Mouse (Mus musculus) hindbrain, embryonic 12.5 days (tissue): ENCODE data around the gene Otud7a. TPM values are rescaled to one million over a fixed set of nuclear protein-coding genes. Genes with fewer than 3 reads are reported as not detected.

Experiments used
- ATAC-seq: fragments of 200-750 bp; cut with Nextera tagmentation; 2 replicates; pipeline ENCODE4 v1.8.0; 2017; ENCODE audit warnings: moderate TSS enrichment; ENCODE audit not compliant: low FRiP score
- H3K27ac ChIP-seq: fragments of 300-500 bp; sonication (generic); 2 replicates; pipeline ENCODE4 v1.5.1; 2016; ENCODE audit warnings: mild to moderate bottlenecking
- H3K27me3 ChIP-seq: fragments of 300-500 bp; sonication (generic); 2 replicates; pipeline ENCODE4 v1.6.1; 2016; ENCODE audit warnings: mild to moderate bottlenecking
- H3K36me3 ChIP-seq: fragments of 300-500 bp; sonication (generic); 2 replicates; pipeline ENCODE4 v1.6.1; 2016; ENCODE audit warnings: mild to moderate bottlenecking
- H3K4me1 ChIP-seq: fragments of 300-500 bp; sonication (generic); 2 replicates; pipeline ENCODE4 v1.6.1; 2016
- H3K4me2 ChIP-seq: fragments of 300-500 bp; sonication (generic); replicated peaks from 2 replicates; pipeline ENCODE4 v1.6.1; 2016; ENCODE audit warnings: mild to moderate bottlenecking
- H3K4me3 ChIP-seq: fragments of 300-500 bp; sonication (generic); 2 replicates; pipeline ENCODE4 v1.5.1; 2016; ENCODE audit warnings: mild to moderate bottlenecking
- H3K9ac ChIP-seq: fragments of 300-500 bp; sonication (generic); 2 replicates; pipeline ENCODE4 v1.6.1; 2016; ENCODE audit warnings: mild to moderate bottlenecking, moderate library complexity
- H3K9me3 ChIP-seq: fragments of 300-500 bp; sonication (generic); replicated peaks from 2 replicates; pipeline ENCODE4 v1.6.1; 2016; ENCODE audit warnings: mild to moderate bottlenecking
- WGBS: fragments of 180-500 bp; shearing (Covaris S2); methylation state at CpG from one replicate; pipeline ENCODE4 v1.1.7; 2016; 5-methylcytosine and 5-hydroxymethylcytosine counted together
- polyA plus RNA-seq: library from polyadenylated mRNA; unstranded; fragments of >200 nt; fragmentation: Nextera tagmentation; extraction: Ambion mirVana; gene quantifications from 2 replicates; pipeline ENCODE4 v1.2.1, GENCODE M21; 2016

Otud7a gene
- polyA plus RNA-seq, 1 experiment from 2014 or later = 2.5 TPM

DNA sequence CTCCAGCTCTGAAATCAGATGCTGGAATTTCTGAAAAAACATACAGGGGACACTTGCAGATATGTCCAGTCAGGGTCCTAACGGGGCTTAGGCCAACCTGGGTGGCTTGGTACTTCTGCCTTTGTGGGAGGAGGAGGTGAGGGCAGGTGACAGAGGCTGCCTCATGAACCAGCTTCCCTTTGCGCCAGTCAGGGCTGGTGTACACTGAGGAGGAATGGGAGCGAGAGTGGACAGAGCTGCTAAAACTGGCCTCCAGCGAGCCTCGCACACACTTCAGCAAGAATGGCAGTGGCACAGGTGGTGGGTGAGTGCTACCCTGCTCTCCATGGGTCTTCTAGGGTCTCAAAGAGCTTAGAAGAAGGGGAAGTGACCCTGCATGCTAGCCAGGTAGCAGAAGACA, 285.1 kb downstream of the Otud7a start:
- H3K4me3 ChIP-seq = no peak overlapping the region
- no peaks in the 10 kb centered on the region for H3K4me1 ChIP-seq
- no peak for ATAC-seq
- no peaks in the 10 kb centered on the region for H3K36me3 ChIP-seq
- no peaks in the 10 kb centered on the region for H3K9me3 ChIP-seq
- no peak overlapping the region for H3K27ac ChIP-seq
- no peak overlapping the region for H3K4me2 ChIP-seq
- no peaks in the 10 kb centered on the region for H3K27me3 ChIP-seq
- WGBS = 91% methylated on average over 5 of the region's 5 CpGs
- H3K9ac ChIP-seq = no peak overlapping the region

GRCm38 (mm10) chr7:63730012-63730411, 285.5 kb downstream of the Otud7a start:
- Histone ChIP-seq H3K27ac (no peak overlapping the region), H3K9ac (no peak overlapping the region), H3K4me3 (no peak overlapping the region), H3K27me3 (no peaks in the 10 kb centered on the region), H3K4me1 (no peaks in the 10 kb centered on the region), H3K9me3 (no peaks in the 10 kb centered on the region), H3K36me3 (no peaks in the 10 kb centered on the region), H3K4me2 (no peak overlapping the region)
- no peak for ATAC-seq

- 61% methylated on average over 4 of the region's 4 CpGs for WGBS
- H3K4me2 ChIP-seq = no peak overlapping the region
- no peak overlapping the region for H3K27ac ChIP-seq
- no peak overlapping the region for H3K4me3 ChIP-seq
- H3K9ac ChIP-seq = no peak overlapping the region
- H3K36me3 ChIP-seq = no peaks in the 10 kb centered on the region
- H3K4me1 ChIP-seq = no peaks in the 10 kb centered on the region
- H3K9me3 ChIP-seq = no peaks in the 10 kb centered on the region
- ATAC-seq = no peak
- H3K27me3 ChIP-seq = no peaks in the 10 kb centered on the region
Observed at GRCm38 (mm10) chr7:63737725-63738124, 293.2 kb downstream of the Otud7a start.

- H3K9me3 ChIP-seq = no peaks in the 10 kb centered on the region
- no peak overlapping the region for H3K27ac ChIP-seq
- no peak for ATAC-seq
- no peak overlapping the region for H3K9ac ChIP-seq
- no peak overlapping the region for H3K4me2 ChIP-seq
- 88% methylated on average over 1 of the region's 1 CpGs for WGBS
- H3K36me3 ChIP-seq = no peaks in the 10 kb centered on the region
- H3K4me1 ChIP-seq = no peaks in the 10 kb centered on the region
- no peak overlapping the region for H3K4me3 ChIP-seq
- H3K27me3 ChIP-seq = no peaks in the 10 kb centered on the region
Observed at GRCm38 (mm10) chr7:63738142-63738541, 293.6 kb downstream of the Otud7a start.

DNA sequence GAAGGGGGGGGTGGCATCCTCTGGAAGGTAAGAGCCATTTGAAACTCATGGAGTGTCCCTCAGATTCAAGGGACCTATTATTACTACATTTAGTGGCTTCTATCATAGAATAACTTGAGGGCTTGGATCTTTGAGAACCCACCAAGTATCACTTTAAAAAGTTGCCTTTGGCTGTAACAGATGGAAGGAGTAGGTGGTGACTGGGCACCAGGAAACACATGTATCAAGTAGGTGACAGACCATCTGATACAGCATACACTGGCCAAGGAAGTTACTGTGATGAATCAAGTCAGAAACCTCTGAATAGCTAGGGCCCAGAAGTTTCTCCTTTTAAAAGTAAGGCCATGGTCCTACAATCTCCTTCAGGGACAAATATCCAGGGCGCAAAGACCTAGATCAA, 298.6 kb downstream of the Otud7a start:
- H3K27me3 ChIP-seq = no peaks in the 10 kb centered on the region
- H3K9ac ChIP-seq = no peak overlapping the region
- no peaks in the 10 kb centered on the region for H3K36me3 ChIP-seq
- H3K4me1 ChIP-seq = no peaks in the 10 kb centered on the region
- WGBS = 96% methylated on average over 1 of the region's 1 CpGs
- no peaks in the 10 kb centered on the region; the same call in 1 of the 2 replicates for H3K9me3 ChIP-seq
- no peak for ATAC-seq
- H3K27ac ChIP-seq = no peak overlapping the region
- no peak overlapping the region for H3K4me2 ChIP-seq
- no peak overlapping the region for H3K4me3 ChIP-seq

GRCm38 (mm10) chr7:63752081-63752480, 307.5 kb downstream of the Otud7a start:
- no peaks in the 10 kb centered on the region for H3K36me3 ChIP-seq
- H3K4me2 ChIP-seq = no peak overlapping the region
- no peak overlapping the region for H3K27ac ChIP-seq
- no peak for ATAC-seq
- H3K4me3 ChIP-seq = no peak overlapping the region
- no peak overlapping the region for H3K9ac ChIP-seq
- no peaks in the 10 kb centered on the region for H3K9me3 ChIP-seq
- H3K27me3 ChIP-seq = peaks cover 36% of the 10 kb centered on the region
- peaks cover 14% of the 10 kb centered on the region for H3K4me1 ChIP-seq
- WGBS = 38% methylated on average over 4 of the region's 4 CpGs

- H3K4me1 ChIP-seq = peaks cover 26% of the 10 kb centered on the region
- H3K27me3 ChIP-seq = peaks cover 48% of the 10 kb centered on the region
- no peak overlapping the region for H3K27ac ChIP-seq
- WGBS = 17% methylated on average over 6 of the region's 6 CpGs
- no peaks in the 10 kb centered on the region for H3K9me3 ChIP-seq
- no peak overlapping the region for H3K4me2 ChIP-seq
- no peak overlapping the region for H3K4me3 ChIP-seq
- no peak overlapping the region for H3K9ac ChIP-seq
- ATAC-seq = peak; percentile 27
- H3K36me3 ChIP-seq = no peaks in the 10 kb centered on the region
Observed at GRCm38 (mm10) chr7:63753274-63753751, 308.8 kb downstream of the Otud7a start.

- Histone ChIP-seq H3K36me3 (no peaks in the 10 kb centered on the region), H3K27ac (no peak overlapping the region), H3K4me3 (peak overlapping the region; percentile 39), H3K9ac (peak overlapping the region; percentile 57), H3K27me3 (peaks cover 63% of the 10 kb centered on the region), H3K4me2 (peak overlapping the region; percentile 90), H3K4me1 (peaks cover 33% of the 10 kb centered on the region), H3K9me3 (no peaks in the 10 kb centered on the region)
- WGBS = 2% methylated on average over 43 of the region's 43 CpGs
- 0 out of 2 replicates have a peak, but pooled peaks have one; percentile 18 for ATAC-seq
Observed at GRCm38 (mm10) chr7:63754573-63755475, 310.3 kb downstream of the Otud7a start.

- peak overlapping the region; percentile 90 for H3K4me2 ChIP-seq
- H3K36me3 ChIP-seq = no peaks in the 10 kb centered on the region
- 1% methylated on average over 13 of the region's 13 CpGs for whole genome bisulfite sequencing
- H3K9ac ChIP-seq = peak overlapping the region; percentile 57
- peak; percentile 41 for ATAC-seq
- no peak overlapping the region for H3K27ac ChIP-seq
- no peaks in the 10 kb centered on the region for H3K9me3 ChIP-seq
- peaks cover 33% of the 10 kb centered on the region for H3K4me1 ChIP-seq
- peaks cover 68% of the 10 kb centered on the region for H3K27me3 ChIP-seq
- peak overlapping the region; percentile 39 for H3K4me3 ChIP-seq
Observed at GRCm38 (mm10) chr7:63755476-63755948, 311.0 kb downstream of the Otud7a start.

DNA sequence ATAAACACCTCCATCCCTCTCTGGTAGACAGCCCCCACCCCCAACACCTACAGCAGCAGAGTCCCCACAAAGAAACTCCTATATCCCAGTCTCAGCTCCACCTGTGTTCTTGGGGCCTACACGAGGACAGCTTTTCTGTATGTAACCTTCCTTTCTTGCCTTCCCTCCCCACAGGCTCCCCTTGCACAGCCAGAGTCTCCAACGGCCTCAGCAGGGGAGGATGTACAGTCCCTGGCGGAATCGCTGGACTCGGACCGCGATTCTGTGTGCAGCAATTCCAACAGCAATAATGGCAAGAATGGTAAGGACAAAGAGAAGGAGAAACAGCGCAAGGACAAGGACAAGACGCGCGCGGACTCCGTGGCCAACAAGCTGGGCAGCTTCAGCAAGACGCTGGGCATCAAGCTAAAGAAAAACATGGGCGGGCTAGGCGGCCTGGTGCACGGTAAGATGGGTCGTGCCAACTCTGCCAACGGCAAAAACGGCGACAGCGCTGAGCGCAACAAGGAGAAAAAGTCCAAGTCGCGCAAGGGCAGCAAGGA, 312.7 kb downstream of the Otud7a start:
- H3K4me3 ChIP-seq = peak overlapping the region; percentile 50
- ATAC-seq = no peak
- no peaks in the 10 kb centered on the region for H3K9me3 ChIP-seq
- H3K4me1 ChIP-seq = peaks cover 33% of the 10 kb centered on the region
- H3K36me3 ChIP-seq = no peaks in the 10 kb centered on the region
- no peak overlapping the region for H3K27ac ChIP-seq
- H3K9ac ChIP-seq = 0 out of 2 replicates have a peak overlapping the region, but pooled peaks have one; percentile 51
- H3K4me2 ChIP-seq = peak overlapping the region; percentile 77
- H3K27me3 ChIP-seq = peaks cover 80% of the 10 kb centered on the region
- WGBS = 6% methylated on average over 25 of the region's 25 CpGs

DNA sequence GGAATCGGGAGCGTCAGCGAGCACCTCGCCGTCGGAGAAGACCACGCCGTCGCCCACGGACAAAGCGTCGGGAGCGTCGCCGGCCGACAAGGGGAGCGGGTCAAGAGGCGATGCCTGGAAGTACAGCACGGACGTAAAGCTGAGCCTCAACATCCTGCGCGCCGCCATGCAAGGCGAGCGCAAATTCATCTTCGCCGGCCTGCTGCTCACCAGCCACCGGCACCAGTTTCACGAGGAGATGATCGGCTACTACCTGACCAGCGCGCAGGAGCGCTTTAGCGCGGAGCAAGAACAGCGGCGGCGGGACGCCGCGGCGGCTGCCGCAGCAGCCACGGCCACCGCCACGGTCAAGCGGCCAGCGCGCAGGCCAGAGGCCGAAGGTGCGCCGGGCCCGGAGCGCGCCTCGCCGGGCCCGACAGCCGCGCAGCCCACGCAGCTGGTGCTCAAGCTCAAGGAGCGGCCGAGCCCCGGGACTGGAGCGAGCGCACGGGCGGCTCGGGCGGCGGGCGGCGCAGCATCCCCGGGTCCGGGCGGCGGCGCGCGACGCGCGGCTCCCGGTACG, 313.2 kb downstream of the Otud7a start:
- H3K9ac ChIP-seq = peak overlapping the region; percentile 51; the same call in 1 of the 2 replicates
- peak overlapping the region; percentile 50 for H3K4me3 ChIP-seq
- WGBS = 1% methylated on average over 79 of the region's 85 CpGs
- H3K36me3 ChIP-seq = no peaks in the 10 kb centered on the region
- H3K27ac ChIP-seq = no peak overlapping the region
- H3K4me2 ChIP-seq = peak overlapping the region; percentile 77
- no peaks in the 10 kb centered on the region for H3K9me3 ChIP-seq
- H3K27me3 ChIP-seq = peaks cover 84% of the 10 kb centered on the region
- no peak for ATAC-seq
- peaks cover 33% of the 10 kb centered on the region for H3K4me1 ChIP-seq

DNA sequence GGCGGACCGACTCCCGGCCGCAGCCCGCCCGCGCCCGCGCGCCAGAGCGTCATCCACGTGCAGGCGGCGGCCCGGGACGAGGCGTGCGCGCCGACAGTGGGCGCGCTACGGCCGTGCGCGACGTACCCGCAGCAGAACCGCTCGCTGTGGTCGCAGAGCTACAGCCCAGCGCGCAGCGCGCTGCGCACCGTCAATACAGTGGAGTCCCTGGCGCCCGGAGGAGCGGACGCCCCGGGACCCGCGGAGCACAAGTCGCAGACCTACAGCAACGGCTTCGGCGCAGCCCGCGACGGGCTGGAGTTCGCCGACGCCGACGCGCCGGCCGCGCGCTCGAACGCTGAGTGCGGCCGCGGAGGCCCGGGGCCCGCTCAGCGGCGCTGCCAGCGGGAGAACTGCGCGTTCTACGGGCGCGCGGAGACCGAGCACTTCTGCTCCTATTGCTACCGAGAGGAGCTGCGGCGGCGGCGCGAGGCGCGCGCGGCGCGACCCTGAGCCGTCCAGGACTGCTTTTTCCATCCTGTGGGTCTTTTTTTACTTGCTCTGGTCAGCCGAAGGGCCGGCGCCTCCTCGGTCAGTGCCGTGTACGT, 313.8 kb downstream of the Otud7a start:
- Histone ChIP-seq H3K4me1 (peaks cover 33% of the 10 kb centered on the region), H3K27me3 (peaks cover 87% of the 10 kb centered on the region), H3K9me3 (no peaks in the 10 kb centered on the region), H3K4me3 (peak overlapping the region; percentile 50), H3K27ac (no peak overlapping the region), H3K4me2 (peak overlapping the region; percentile 77), H3K9ac (peak overlapping the region; percentile 51), H3K36me3 (no peaks in the 10 kb centered on the region)
- peak; percentile 68 for ATAC-seq
- WGBS = under 1% methylated on average over 85 of the region's 97 CpGs
